Mouse (Mus musculus) spleen, embryonic (tissue): Measurements from ENCODE around the gene D330045A20Rik.
"Not testable (repeated sequence)": the region's sequence is repeated elsewhere in the genome, so short reads cannot be mapped to it uniquely, and the experiment has no call there.

Source experiments
- CTCF ChIA-PET: fragments of 350-600 bp; sonication (Branson Sonifier 250); formaldehyde crosslinking; loops from one replicate; lab custom pipeline; 2022; lab: Charles Lee

Gene D330045A20Rik

GRCm38 (mm10) chrX:139578649-139579278, 98.6 kb downstream of the D330045A20Rik start:
- CTCF ChIA-PET: no interaction called here

DNA sequence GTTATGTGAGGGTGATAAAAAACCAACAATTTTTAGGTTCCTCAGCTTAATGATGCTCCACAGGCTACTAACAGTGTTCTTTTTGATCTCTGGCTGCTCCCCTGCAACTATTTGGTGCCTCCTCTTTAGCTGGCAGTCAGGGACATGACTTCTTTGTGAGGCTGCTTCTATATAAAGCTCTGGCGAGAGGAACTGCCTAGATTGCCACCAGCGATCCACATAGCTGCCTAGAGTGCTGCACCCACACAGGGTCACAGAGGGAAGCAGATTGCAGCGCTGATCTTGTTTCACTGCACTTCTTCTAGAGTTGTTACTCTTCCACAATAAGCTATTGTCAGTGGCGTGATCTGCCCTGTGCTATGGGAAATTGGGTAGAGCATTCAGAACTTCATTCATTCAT, 103.4 kb downstream of the D330045A20Rik start:
- CTCF ChIA-PET: no interaction called here

- CTCF ChIA-PET: not testable (repeated sequence)
Measured at GRCm38 (mm10) chrX:139586676-139587075, 106.5 kb downstream of the D330045A20Rik start.

DNA sequence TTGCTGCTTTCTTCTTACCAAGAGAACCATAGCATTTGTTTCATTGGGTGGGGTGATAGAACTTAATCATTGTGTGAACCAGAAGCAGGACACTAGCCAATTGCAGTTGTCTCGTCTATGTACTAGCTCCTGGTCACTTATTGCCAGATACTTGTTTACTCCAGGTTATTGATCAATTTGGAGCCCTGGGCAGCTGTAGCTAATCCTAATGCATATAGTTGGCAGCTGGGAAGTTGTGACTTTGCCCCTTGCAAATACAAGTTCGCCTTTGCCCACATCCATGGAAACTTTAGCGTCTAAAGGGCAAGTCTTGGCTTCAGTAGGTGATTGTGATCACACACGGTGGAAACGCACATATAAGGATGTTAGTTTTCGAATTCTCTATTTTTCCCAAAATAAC, 116.2 kb downstream of the D330045A20Rik start:
- CTCF ChIA-PET: no interaction called here
